Mouse (Mus musculus) CD4-positive, CD25-positive, alpha-beta regulatory T cell, adult 4 months (primary cell): ENCODE data around the gene Ajap1. TPM values are rescaled to one million over a fixed set of nuclear protein-coding genes. Genes with fewer than 3 reads are reported as not detected.

Experiments used
- ATAC-seq: one replicate; pipeline ENCODE4 v1.8.0; 2017
- polyA plus RNA-seq, 2 experiments: library from polyadenylated mRNA; unstranded; fragments of 100-300 nt; shearing (Covaris generic); gene quantifications; one replicate each; pipeline ENCODE4 v1.2.1; 2017

Gene Ajap1
- polyA plus RNA-seq, 2 experiments from 2014 or later = not detected

DNA sequence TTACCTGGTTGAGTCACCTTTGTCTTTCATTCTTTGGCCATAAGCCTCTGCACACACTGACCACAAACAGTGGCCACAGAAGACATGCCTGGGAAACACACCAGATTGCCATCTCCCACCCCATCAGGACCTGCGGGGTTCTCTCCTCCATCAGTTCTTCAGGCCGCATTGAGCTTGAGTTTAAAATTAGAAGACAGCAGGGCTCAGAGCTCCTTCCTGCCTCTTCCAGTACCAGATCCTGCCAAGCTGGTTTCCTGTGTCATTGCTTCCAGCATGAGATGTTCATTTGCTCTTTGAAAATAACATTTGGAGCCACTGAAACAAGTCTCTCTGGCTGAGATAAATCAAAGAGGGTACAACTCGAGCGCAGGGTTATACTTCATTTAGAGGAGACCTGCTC, 126.4 kb downstream of the Ajap1 start:
- ATAC-seq = no peak

DNA sequence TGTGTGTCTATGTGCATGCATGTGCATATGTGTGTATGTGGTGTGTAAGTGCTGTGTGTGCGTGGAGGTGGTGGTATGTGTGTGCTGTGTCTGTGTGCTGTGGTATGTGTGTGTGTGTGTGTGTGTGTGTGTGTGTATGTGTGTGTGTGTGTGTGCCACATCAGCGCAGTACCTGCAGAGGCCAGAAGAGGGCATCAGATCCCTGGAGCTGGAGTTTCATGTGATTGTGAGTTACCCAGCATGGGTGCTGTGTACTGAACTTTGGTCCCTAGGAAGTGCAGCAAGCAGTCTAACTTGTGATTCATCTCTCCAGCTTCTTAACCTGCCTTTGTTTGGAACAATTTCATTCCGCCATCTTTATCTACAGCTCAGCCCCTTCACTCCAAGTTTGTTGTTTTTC, 137.6 kb downstream of the Ajap1 start:
- no peak for ATAC-seq

GRCm38 (mm10) chr4:153340887-153341286, 141.7 kb downstream of the Ajap1 start:
- no peak for ATAC-seq

DNA sequence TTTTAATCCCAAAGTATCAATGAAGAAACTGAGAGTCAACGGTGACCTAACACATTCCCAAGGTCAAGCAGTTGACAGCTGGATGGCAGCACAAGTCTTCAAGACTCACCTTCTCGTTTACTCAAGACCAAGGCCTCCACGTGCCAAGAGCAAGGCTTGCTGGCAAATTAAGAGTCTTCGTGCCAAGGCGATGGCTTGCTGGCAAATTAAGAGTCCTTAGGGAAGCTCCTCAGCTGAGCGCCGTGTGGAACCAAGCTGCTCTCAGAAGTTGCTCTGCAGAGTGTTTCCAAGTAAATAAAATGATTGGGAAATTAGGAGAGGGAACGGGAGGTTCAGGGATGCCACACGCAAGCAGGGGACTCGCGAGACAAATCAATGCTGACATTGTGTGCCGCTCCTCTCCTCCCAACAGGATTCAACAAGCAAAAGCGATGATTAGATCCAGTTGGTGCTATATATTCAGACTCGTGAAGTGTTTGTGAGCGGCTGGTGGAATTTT, 147.3 kb downstream of the Ajap1 start:
- no peak for ATAC-seq

DNA sequence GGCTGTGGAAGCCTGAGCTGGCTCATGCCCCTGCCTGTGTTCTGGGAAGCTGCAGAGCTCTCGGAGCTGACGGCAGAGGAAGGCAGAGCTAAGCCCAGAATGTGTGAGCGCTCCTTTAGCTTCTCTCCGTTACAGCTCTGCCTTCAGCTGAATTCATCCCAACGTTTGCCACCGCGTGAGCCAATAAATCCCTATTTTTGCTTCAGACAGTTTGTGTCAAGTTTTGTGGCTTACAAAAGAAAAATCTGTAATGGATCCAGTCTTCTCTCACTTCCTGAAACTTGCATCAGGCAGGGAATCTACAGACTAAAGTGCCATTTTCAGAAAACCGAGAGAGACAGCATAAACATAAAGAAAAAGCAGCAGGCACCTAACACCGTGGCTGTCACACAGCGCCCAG, 154.8 kb downstream of the Ajap1 start:
- ATAC-seq = no peak
